Mouse (Mus musculus) frontal cortex, postnatal 25 days (tissue): ENCODE data around the gene Arpc3.
"Not testable (repeated sequence)": the region's sequence is repeated elsewhere in the genome, so short reads cannot be mapped to it uniquely, and the experiment has no call there.

ENCODE experiments used
- DNase-seq, 2 experiments: peaks; one replicate each; pipeline ENCODE4 v3.0.0; 2022; ENCODE audit warnings: low spot score in 2 of 2

Arpc3 gene

DNA sequence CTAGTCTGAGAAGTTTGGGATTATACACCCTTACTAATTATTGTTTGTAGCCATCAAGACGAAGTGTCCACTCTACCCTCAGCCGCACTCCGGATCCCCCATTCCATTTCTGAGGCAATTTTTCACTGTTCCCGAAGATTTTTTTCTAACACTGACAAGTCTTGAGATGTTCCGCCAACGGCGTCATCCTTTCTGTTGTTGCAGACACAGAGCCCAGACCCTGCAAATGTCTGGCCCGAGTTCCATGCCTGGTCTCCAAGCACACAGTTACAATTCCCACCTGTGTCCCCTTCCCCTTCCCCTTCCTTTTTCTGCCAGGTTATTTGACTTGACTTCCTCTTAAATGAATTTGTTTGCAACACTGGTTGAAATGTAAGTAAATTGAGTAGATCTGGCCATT, 8.2 kb downstream of the Arpc3 start:
- DNase-seq, result no peak

DNA sequence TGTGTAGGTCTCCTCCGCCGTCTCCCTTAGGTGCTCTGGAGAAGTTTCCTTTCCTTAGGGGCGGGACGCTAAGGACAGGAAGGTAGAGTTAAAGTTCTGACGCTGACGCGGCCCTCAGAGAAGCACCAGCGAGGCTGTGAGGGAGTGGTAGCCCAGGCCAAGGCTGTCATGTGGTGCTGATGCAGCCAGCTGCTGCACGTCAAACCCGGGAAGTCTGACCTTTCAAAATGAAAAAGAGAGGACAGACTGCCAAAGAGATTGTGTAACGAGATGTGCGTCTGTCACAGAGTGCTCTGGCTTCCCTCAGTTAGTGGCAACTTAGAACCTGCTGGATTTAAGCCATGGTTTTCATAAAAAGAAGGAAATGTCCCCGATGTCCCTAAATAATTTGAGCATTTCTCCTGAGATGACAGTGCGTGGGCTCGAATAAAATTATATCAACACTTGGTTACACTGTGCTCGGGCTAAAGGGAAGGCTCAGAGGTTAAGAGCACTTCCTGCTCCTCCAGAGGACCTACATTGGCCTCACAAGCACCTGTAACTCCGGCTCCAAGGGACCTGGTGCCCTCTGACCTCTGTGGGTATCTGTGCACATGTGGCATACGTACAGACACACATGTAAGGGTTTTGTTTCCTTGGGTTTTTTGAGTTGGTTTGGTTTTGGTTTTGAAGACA, 9.1 kb downstream of the Arpc3 start:
- DNase-seq, result no peak

DNA sequence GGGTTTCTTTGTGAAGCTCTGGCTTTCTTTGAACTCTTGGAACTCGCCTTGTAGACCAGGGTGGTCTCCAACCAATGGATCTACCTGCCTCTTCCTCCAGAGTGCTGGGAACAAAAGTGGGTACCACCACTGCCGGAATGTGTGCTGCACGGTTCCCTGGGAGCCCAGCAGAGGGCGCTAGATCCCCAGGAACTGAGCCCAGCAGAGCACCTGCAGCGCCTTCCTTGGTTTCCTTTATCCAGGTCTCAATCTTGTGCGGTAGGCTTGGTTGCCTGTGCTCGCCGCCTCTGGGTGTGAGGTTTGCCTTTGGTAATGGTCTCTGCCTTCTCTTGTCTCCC, 9.6 kb downstream of the Arpc3 start:
- DNase-seq, result peak; percentile 55 to 62

DNA sequence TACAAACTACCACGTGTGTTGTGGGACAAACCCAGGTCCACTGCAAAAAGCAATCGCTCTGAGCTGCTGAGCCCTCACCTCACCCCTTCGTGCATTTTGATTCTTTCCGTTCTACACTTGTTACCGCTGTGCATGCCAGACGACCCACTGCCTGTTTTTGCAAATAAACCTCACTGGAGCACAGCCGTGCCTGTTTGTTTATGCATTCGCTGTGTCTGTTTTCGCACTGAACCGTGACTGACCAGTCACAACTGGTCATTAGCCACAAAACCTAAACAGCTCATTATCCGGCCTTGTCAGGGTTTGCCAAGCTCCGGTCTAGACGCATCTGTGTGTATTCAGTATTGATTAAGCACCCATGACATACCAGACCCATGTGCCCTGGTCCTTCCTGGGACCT, 10.5 kb downstream of the Arpc3 start:
- DNase-seq, result no peak

DNA sequence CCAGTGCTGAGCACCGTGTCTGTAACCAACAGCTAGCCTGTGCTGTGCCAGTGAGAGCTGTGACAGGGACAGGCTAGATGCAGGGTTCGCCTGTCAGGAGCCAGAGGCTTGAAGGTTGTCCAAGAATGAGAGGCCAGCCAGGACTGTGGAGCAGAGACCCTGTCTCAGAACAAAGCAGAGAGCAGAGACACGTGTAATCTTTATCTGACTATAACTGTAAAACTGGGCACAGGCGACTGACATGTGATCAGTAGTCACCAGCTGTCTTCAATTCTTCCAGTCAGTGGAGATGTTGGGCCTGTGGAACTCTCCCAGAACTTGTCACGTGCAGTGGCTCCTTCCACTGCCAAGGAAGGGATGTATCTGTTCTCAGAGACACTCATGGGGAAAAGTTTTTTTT, 11.1 kb downstream of the Arpc3 start:
- no peak for DNase-seq

DNA sequence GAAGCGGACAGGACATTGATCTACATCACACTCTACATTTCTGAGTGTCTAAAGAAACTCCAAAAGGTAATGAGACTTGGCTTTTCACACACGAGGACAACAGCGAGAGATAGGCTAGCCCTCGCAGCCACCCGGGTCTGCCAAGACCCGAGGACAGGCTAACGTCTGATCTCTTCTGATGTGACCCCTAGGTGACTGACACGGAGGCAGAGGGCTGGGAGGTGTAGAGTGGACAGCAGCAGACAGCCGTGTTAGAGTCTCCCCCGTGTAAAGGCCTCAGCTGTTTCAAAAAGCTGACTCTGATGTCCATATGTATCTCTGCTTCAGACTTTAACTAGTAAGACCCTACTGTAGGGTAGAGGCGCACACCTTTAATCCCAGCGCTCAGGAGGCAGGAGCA, 11.7 kb downstream of the Arpc3 start:
- no peak for DNase-seq

DNA sequence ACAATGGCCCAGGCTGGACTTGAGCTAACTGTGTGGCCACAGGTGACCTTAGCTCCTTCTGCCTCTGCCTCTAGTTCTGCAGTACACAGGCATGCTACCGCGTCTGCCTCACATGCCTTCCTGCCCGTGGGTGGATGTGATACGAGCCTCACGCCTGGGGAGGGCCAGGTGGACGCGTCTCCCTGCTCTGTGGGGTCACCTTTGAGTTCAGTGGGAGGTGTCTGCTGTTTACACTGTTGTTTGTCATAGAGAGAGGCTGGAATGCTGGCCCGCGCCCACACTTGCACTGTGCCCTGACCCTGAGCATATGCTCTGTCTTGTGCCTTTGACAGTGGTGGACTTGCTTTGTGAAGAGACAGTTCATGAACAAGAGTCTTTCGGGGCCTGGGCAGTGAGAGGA, 13.9 kb downstream of the Arpc3 start:
- no peak for DNase-seq

DNA sequence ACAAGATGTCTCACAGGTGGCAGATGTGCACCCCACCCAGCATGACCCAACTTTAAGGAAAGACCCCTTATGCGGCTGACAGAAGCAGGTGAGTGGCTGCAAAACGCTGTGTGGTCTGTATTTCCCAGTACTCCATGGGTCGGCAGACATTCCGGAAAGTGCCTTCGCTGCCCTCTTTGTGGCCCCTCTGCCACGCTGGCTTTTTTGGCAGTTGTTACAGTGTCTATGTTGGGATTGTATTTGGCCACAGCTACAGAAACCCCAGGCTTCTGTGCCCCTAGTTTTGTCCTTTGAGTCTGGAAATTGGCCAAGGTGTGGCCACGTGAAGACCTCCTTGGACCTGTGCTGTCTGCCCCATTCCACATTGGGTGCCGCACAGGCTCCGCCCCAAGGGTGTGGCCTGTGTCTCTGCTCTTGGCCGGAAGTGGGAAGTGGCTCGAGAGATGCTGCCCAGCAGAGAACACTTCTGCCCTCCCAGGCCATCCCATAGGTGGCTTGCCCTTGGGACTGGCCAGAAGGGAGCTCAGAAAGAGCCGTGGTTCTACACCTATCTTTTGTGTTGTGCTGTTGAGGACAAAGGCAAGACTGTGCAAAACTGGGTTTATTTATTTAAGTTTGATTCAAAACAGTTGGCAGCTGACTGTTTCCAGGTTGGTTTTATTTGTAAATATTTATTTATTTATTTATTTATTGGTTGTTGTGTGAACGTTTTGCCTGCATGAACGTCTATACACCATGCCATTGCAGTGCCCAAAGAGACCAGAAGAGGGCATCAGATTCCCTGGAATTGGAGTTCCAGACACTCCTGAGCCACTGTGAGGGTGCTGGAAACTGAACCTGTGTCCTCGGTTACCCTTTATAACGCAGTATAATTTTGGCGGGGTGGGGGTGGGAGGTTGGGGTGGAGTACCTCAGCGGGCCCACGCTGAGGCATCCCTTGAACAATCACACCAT, 18.3 kb downstream of the Arpc3 start:
- no peak for DNase-seq

DNA sequence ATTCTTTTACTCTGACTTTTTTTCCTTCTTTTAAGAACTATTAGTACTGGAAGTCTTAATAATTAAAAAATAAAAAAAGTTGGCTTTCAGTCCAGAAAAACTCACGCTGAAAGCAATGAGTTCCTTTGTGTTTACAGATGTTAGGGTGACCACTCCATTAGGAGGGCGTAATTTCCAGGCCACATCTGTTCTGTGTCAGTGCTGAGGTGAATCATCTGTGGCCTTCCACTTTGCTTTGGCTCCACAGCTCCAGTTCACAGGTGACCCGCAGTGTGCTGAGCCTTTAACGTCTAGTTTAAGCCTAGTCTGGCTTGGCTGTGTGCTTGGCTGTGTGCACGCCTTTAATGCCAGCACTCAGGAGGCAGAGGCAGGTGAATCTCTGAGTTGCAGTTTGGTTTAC, 20.2 kb downstream of the Arpc3 start:
- no peak for DNase-seq

DNA sequence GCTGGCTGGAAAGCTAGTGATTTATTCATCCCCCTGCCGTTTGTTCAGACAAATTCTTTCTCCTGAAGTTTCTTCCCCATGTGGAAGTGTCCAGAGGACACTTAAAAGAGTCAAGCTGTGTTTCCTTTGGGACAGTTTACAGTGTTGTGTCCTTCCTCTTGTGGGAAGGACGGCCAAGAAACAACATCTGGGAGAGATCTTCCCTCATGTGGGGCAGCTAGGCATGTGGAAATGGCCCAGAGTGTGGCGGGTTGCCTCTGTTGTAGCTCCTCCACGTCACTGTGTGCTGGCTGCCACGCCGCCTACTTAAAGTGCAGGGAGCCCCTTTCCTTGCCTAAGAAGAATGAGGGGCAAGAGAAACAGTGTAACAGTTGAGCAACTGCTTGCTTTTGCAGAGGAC, 21.1 kb downstream of the Arpc3 start:
- no peak for DNase-seq

DNA sequence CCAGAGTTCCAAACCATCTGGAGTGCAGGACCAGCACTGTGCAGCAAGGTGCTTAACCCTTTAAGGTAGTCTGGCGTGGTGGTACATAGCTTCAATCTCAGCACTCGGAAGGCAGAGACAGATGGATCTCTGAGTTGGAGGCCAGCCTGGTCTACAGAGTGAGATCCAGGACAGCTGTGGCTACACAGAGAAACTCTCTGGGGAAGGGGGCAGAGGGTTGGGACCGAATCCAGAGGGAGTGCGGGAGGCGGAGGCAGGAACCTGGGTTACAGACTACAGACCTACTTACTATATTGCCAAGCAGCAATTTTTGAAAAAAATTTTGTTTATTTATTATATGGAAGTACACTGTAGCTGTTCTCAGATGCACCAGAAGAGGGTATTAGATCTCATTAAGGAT, 22.7 kb downstream of the Arpc3 start:
- DNase-seq, result no peak

DNA sequence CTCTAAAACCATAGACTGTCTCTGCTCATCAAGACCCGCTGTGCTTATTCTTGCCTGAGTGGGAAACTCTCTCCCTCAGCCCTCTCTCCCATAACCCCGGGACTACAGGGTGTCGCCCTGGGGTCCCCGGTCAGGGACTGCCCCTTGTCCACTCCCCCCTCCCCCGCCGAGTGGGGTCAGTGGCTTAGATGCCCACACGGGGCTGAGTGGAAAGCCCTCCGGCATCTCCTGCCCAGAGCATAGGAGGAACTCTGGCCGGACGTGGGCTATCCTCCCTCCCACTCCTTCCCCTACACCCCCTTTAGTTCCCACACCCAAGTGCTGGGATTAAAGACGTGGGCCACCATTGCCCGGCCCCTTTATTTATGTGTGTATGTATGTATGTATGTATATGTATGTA, 23.8 kb downstream of the Arpc3 start:
- DNase-seq, result no peak

DNA sequence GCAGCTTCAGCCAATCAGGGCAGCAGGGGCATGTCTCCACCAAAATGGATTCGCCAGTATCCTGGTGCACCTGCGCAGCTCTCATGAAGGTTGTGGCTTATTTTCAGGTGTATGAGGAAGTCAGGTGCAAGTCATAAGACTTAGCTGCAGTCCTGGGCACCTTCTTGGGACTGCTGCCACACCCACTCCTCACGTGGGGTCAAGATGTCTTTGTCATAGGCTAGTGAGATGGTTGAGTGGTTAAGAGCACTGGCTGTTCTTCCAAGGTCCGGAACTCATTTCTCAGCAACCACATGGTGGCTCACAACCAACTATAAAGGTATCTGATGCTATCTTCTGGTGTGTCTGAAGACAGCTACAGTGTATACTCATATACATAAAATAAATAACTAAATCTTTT, 29.0 kb downstream of the Arpc3 start:
- DNase-seq, result not testable (repeated sequence)

DNA sequence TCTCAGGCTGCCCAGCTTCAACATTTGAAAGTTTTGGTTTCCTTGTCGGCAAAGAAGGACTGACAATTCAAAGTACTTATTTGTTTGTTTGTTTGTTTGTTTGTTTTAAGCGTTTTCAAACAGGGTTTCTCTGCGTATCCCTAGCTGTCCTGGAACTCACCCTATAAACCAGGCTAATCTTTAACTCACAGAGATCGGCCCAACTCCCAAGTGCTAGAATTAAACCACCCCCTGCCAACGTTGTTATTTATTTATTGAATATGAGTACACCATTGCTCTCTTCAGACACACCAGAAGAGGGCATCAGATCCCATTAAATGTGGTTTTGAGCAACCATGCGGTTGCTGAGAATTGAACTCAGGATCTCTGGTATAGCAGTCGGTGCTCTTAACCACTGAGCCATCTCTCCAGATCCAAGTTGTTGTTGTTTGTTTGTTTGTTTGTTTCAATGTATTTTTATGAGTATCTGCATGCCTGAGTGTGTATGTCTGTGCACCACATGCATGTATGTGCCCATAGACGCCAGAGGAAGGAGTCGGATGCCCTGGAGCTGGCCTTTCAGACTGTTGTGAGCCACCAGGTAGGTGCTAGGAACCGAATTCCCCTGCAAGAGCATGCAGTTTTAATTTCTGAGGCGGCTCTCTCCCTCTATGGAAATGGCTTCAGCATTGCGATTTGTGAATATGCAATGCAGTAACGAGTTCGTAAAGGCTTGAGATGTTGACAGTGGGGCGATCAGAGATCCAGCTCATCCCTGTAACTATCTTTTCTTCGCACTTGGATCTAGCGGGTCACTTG, 29.8 kb downstream of the Arpc3 start, which contains the start of gene Anapc7:
Gene Anapc7 (plus strand): TSS at position 423 of the 798 bp plus-strand sequence.
- no peak for DNase-seq

DNA sequence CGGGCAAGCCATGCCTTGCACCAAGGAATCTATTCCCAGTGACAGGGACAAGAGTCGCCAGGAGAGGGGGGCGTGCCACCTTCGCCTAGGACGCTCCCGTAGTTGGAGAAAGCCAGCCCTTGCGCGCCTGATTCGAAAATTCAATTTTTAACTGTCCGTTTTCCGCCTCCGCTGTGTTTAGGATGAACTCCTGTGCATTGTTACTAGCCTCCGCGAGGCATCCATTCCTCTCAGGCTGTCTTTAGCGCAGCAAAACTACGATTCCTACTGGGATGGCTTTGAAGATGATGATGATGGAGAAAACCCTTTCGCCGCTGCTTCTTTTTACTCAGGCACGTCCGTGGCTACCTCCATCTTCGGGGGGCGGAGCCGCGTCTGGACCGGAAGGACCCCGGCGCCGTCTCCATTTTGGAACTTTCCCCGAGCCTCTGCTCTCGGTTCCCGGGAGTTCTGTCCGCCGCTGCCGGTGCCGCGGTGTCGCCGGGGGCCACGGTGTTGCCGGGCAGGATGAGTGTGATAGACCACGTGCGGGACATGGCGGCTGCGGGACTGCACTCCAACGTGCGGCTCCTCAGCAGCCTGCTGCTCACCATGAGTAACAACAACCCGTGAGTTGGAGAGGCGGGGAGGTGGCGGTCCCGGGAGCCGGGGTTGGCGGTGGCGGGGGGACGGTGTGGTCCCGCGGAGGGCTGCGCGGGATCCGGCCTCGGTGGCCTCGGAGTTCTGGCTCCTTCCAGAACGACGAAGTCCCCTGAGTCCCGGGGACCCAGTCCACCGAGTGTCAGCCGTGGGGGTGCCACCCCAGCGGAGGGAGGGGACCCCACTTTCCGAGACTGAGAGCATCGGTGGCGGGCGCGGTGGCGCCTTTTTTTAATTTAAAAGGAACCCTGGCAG, 30.6 kb downstream of the Arpc3 start:
- peak; percentile 87 to 90 for DNase-seq

DNA sequence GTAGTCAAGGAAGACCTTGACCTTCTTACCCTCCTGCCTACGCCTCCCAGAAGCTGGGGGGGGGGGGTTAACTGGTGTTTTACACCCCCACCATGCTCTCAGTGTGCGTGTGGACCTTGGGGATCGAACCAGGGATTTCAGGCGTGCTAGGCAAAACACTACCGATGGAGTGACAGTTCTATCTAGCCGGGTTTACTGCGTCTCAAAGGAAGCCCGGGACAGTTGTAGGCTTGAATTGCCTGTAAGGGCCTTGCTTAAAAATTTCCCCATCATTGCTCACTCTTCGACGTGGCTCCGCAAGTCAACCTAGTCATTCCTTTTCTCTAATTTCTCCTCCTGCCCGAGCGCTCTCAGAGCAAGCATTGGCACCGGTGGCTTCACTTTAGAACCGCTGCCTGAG, 31.4 kb downstream of the Arpc3 start:
- no peak for DNase-seq

DNA sequence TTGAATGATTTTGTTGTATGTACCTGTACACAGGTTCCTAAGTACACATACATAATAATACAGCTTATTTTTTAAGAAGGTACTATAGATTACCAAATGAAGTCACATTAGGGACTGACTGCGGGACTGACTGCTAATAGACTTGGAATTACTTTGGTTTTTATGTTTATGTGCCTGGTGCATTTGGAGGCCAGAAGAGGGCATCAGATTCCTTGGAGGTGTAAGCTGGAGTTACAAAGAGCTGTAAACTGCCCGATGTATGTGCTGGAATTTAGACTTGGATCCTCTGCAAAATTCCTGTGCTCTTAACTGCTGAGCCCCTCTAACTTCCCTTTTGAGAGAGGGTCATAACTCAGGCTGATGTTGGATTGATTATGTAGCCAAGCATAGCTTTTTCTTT, 33.9 kb downstream of the Arpc3 start:
- no peak for DNase-seq

DNA sequence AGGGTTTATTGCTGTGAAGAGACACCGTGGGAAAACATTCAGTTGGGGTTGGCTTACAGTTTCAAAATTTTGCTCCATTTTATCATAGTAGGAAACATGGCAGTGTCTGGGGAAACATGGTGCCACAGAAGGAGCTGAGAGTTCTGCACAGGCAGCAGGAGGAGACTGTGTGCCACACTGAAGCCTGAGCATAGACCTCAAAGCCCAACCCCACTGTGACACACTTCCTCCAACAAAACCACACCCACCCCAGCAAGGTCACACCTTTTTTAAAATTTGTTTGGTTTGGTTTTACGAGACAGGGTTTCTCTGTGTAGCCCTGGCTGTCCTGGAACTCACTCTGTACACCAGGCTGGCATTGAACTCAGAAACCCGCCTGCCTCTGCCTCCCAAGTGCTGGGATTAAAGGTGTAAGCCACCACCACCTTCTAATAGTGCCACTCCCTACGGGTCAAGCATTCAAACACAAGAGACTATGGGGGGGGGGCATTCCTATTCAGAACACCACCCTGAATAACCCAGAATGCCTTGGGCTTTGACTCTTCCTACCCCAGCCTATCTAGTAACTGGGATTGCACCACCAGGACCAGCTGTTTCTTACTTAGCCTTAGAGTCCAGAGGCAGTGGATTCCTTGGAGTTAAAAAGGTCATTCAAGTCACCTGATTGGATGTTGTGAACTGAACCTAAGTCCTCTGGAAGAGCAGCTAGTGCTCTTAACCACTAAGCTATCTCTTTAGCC, 38.5 kb downstream of the Arpc3 start:
- no peak for DNase-seq

DNA sequence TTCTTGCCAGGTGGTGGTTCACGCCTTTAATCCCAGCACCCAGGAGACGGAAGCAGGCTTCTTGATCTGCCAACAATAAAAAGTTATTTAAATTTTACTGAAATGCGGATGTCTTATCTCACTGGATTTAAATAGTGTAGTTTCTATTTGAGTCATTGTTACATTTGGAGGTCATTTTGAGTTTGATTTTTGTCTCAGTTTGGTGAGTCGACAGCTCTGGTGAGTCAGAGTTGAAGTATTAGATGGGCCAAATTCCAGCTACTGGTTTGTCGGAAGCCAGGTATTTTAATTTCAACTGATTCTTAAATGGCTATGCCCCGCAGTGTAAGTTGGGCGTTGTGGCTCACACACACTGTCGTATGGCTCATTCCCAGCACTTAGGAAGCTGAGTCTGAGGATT, 39.5 kb downstream of the Arpc3 start:
- DNase-seq, result no peak

DNA sequence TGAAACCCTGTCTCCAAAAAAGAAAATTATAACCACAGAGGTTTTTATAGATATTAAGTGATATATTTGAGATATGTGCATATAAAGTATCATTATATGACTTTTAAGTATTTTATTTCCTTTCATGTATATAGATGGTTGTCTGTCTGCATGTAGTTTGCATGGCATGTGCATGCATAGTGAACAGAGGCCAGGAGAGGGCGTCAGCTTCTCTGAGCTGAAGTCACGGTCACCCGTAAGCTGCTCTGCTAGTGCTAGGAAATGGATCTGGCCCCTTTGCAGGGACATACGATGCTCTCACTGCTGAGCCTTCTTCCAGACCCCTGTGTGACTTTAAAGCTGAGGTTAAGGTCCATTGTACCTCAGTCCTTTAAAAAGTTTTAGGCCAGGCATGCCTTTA, 42.9 kb downstream of the Arpc3 start:
- no peak for DNase-seq
